Mouse (Mus musculus) adipose tissue, adult 10 weeks (tissue): ENCODE measurements around the gene Arhgap1. TPM values are rescaled to one million over a fixed set of nuclear protein-coding genes. Genes with fewer than 3 reads are reported as not detected.

Source experiments
- polyA plus RNA-seq: library from polyadenylated mRNA; stranded (reverse); fragments of 350-450 nt; fragmentation: Illumina TruSeq; extraction: RNeasy Lipid Tissue Mini Kit (QIAGEN cat#74804); gene quantifications from one replicate; pipeline ENCODE4 v1.2.3, GENCODE M21; 2014; ENCODE audit warnings: low read depth, low replicate concordance

The Arhgap1 gene
- polyA plus RNA-seq: 67.9 TPM

GRCm38 (mm10) chr2:91649553-91650359 is at the start of gene Arhgap1, which contains the start of gene Zfp408:
Gene Arhgap1, plus strand, starts transcription at chr2:91649860.
Gene Zfp408, minus strand, starts transcription at chr2:91649791.

GRCm38 (mm10) chr2:91636229-91636628 is 13.4 kb upstream of the Arhgap1 start, which contains the start of gene F2:
Gene F2, minus strand, starts transcription at chr2:91636414.

GRCm38 (mm10) chr2:91710272-91711234 is 60.9 kb downstream of the Arhgap1 start, which contains the start of the genes Atg13 and Harbi1:
Gene Atg13, minus strand, starts transcription at chr2:91710576.
Gene Harbi1, plus strand, starts transcription at chr2:91710852.

Other genes with a start within 250 kb of the Arhgap1 start
- 18.8 TPM for gene 1110051M20Rik, start 205.2 kb upstream of the Arhgap1 start, polyA plus RNA-seq
- 13.6 TPM for gene Lrp4, start 192.3 kb upstream of the Arhgap1 start, polyA plus RNA-seq
- 15.0 TPM for gene Ckap5, start 123.1 kb upstream of the Arhgap1 start, polyA plus RNA-seq
- not detected for gene F2, start 13.4 kb upstream of the Arhgap1 start, polyA plus RNA-seq
- 11.3 TPM for gene Zfp408, start 69 bp upstream of the Arhgap1 start, polyA plus RNA-seq
- 33.3 TPM for gene Atg13, start 60.7 kb downstream of the Arhgap1 start, polyA plus RNA-seq
- 10.5 TPM for gene Harbi1, start 61.0 kb downstream of the Arhgap1 start, polyA plus RNA-seq
- 22.0 TPM for gene Ambra1, start 80.3 kb downstream of the Arhgap1 start, polyA plus RNA-seq